Mouse (Mus musculus): ENCODE measurements around the gene Ifit3. TPM values are rescaled to one million over a fixed set of nuclear protein-coding genes. Genes with fewer than 3 reads are reported as not detected.
"Not testable (repeated sequence)": the region's sequence is repeated elsewhere in the genome, so short reads cannot be mapped to it uniquely, and the experiment has no call there.

The Ifit3 gene
- polyA plus RNA-seq, 1 experiment from 2014 or later: 29.7 TPM

DNA sequence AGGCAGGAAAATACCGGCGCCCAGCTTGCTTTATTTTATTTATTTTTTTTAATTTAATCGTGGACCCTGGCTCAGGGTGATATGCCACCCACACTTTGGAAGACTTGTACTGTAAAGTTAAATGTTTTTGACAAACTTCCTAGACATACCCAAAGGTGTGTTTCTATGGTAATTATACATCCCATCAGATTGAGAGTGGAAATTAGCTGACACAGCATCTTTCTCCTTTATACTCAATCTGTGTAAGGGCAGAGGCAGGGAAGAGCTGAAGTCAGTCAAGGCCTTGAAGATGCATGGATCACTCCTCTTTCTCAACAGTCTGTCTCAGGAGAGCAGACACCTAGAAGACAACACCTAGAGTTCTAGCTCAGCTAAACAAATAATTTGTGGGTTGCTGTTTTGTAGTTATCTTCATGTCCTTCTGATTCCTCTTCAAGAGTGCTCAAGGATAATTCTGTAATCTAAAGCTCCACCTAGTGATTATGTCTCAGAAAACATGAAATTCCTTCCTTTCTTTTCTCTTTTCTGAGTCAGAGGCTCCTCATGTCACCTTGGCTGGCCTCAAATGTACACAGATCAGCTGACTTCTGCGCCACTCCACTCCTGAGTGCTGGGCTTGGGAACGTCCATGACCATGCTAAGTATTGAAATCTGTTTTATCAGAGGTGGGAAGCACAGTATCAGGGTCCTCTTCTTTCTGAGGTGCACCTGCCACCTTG is 2.6 kb downstream of the Ifit3 start:
- POLR2A ChIA-PET: interaction anchor here (0.6 kb wide), 1 partner anchor 424 kb away, joined by 3 read pairs; no protein-coding TSS in a partner anchor
- H3K27me3 ChIP-seq; in situ Hi-C loops (cut with MboI; ENCODE audit: low pct_unique_long_range_greater_than_20kb); DNase-seq (ENCODE audit: low read depth, low spot score); ATAC-seq: not testable (repeated sequence)
- CTCF ChIA-PET: interaction anchor here (1.1 to 3.7 kb wide), 9 partner anchors 8 to 80 kb away, joined by 3 to 41 read pairs (median 4); partner anchors contain the start of genes Ifit2, Ifit3b and Lipa
- peak; percentile 38 for TF ChIP-seq CTCF (IDR thresholded peaks at IDR 0.05)

GRCm38 (mm10) chr19:34587898-34588692 is 4.8 kb downstream of the Ifit3 start:
- in situ Hi-C loops (cut with MboI; ENCODE audit: low pct_unique_long_range_greater_than_20kb); DNase-seq (ENCODE audit: low read depth, low spot score); ATAC-seq; H3K27me3 ChIP-seq: not testable (repeated sequence)
- ChIA-PET CTCF (interaction anchor here (1.2 to 1.4 kb wide), 2 partner anchors 8 to 48 kb away, joined by 3 to 6 read pairs; no protein-coding TSS in a partner anchor), POLR2A (interaction anchor here (0.6 kb wide), 1 partner anchor 18 kb away, joined by 3 read pairs; no protein-coding TSS in a partner anchor)

GRCm38 (mm10) chr19:34588959-34589358 is 5.6 kb downstream of the Ifit3 start:
- POLR2A ChIA-PET: no interaction called here
- DNase-seq (ENCODE audit: low read depth, low spot score): no peak

DNA sequence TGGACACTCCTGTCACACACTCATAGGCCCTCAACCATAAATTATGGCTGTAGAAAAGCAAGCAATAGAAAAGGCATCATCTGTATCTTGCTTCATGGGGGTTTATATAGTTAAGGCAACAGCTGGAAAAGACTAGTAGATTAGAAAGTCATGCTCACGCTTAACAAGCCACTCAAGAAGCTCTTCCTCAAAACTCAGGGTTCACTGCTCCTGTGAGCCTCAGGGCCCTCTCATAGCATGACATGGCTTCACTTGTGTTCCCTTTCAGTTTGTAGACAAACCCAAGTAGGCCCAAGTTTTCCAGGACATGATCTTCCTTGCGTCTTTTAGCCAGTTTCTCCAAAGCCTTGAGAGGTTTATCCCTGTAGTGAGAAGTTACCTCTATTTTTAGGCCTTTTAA is 10.1 kb downstream of the Ifit3 start:
- TF ChIP-seq CTCF (IDR thresholded peaks at IDR 0.05): no peak
- ChIA-PET CTCF (interaction anchor here (1.4 to 1.7 kb wide), 2 partner anchors 8 to 43 kb away, joined by 4 read pairs; partner anchors contain the start of gene Ifit2), POLR2A (no interaction called here)
- no peak for DNase-seq (ENCODE audit: low read depth, low spot score)
- H3K27me3 ChIP-seq: no peaks in the 10 kb centered on the region
- in situ Hi-C loops (cut with MboI; ENCODE audit: low pct_unique_long_range_greater_than_20kb): no loop called here
- ATAC-seq: no peak

More at GRCm38 (mm10) chr19:34588959-34589358, 5.6 kb downstream of the Ifit3 start:
- no peak for ATAC-seq
- TF ChIP-seq CTCF (IDR thresholded peaks at IDR 0.05): no peak
- CTCF ChIA-PET: interaction anchor here (1.2 to 1.4 kb wide), 2 partner anchors 9 to 47 kb away, joined by 3 to 6 read pairs; no protein-coding TSS in a partner anchor
- no peaks in the 10 kb centered on the region for H3K27me3 ChIP-seq
- in situ Hi-C loops (cut with MboI; ENCODE audit: low pct_unique_long_range_greater_than_20kb): no loop called here

DNA sequence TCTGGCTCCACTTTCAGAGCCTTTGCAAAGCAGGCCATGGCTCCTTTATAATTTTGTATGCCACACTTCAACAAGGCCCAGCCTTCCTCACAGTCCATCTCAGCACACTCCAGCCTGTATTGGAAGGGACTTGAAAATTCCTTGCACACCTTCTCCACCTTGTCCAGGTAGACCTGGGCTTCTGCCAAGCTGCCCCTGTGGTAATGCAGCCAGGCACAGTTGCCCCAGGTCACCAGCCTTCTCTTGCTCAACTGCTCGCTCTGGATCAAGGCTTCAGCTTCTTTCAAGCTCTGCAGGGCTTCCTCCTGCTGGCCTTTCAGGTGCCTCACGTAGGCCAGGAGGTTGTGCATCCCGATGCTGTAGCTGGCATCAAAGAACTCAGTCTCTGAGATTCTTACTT is 11.2 kb downstream of the Ifit3 start:
- ATAC-seq; POLR2A ChIA-PET; H3K27me3 ChIP-seq; DNase-seq (ENCODE audit: low read depth, low spot score); in situ Hi-C loops (cut with MboI; ENCODE audit: low pct_unique_long_range_greater_than_20kb): not testable (repeated sequence)
- CTCF ChIA-PET: interaction anchor here (1.4 to 1.7 kb wide), 2 partner anchors 9 to 44 kb away, joined by 4 read pairs; partner anchors contain the start of gene Ifit2

- TF ChIP-seq CTCF (IDR thresholded peaks at IDR 0.05): no peak
- DNase-seq (ENCODE audit: low read depth, low spot score): no peak
- ATAC-seq: no peak
- ChIA-PET POLR2A (no interaction called here), CTCF (interaction anchor here (1.0 to 1.9 kb wide), 2 partner anchors 40 to 46 kb away, joined by 3 to 4 read pairs; partner anchors contain the start of gene Ifit2)
- in situ Hi-C loops (cut with MboI; ENCODE audit: low pct_unique_long_range_greater_than_20kb): no loop called here
- no peaks in the 10 kb centered on the region for H3K27me3 ChIP-seq
Observed at GRCm38 (mm10) chr19:34596811-34597210, 13.5 kb downstream of the Ifit3 start.

DNA sequence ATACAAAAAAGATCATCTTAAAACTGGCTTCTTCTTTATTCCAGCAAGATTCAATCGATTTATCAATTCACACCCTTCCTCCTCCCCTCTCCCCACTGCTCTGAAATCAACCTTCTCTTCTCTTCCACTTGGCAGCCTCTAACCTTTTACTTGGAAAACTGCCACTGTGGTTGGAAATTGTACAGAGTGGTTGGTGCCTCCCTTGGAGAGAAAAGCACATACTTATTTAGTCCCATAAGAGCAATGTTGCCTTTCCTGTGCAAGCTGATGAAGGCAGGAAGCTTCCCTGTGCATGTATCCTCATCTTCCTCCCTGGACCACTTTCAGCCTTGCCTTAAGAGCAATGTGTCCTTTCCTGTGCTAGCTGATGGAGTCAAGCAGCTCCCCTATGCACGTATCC is 15.0 kb downstream of the Ifit3 start:
- DNase-seq (ENCODE audit: low read depth, low spot score) (peak; percentile 22), ATAC-seq (peak; percentile 17)
- in situ Hi-C loops (cut with MboI; ENCODE audit: low pct_unique_long_range_greater_than_20kb): no loop called here
- TF ChIP-seq CTCF (IDR thresholded peaks at IDR 0.05): no peak
- no peaks in the 10 kb centered on the region for H3K27me3 ChIP-seq
- ChIA-PET CTCF (interaction anchor here (1.7 kb wide), 1 partner anchor 11 kb away, joined by 6 read pairs; no protein-coding TSS in a partner anchor), POLR2A (no interaction called here)

DNA sequence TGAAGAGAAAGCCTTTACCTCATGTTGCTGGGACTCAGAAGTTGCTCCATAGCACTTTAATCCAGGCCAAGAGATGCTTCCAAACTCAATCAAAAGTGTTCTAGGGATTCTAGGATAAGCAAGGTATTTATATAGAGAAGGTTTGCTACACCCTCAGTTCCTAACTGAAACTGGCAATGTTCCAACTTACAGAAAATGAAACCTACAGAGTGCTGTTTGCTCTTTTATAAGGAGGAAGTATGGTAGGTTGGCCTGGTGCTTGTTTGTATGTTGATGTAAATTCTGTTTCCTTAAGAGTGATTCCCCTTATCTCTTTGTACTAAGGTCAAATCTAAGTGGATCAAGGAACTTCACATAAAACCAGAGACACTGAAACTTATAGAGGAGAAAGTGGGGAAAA is 15.9 kb downstream of the Ifit3 start:
- in situ Hi-C loops (cut with MboI; ENCODE audit: low pct_unique_long_range_greater_than_20kb); H3K27me3 ChIP-seq; ATAC-seq; DNase-seq (ENCODE audit: low read depth, low spot score); POLR2A ChIA-PET: not testable (repeated sequence)
- CTCF ChIA-PET: interaction anchor here (1.7 kb wide), 1 partner anchor 11 kb away, joined by 6 read pairs; no protein-coding TSS in a partner anchor

- DNase-seq (ENCODE audit: low read depth, low spot score); in situ Hi-C loops (cut with MboI; ENCODE audit: low pct_unique_long_range_greater_than_20kb); ATAC-seq; POLR2A ChIA-PET; CTCF ChIA-PET; H3K27me3 ChIP-seq: not testable (repeated sequence)
Observed at GRCm38 (mm10) chr19:34601888-34602287, 18.6 kb downstream of the Ifit3 start, which contains the start of gene Ifit1bl1. TSS of gene Ifit1bl1 (minus strand) at chr19:34601956.

DNA sequence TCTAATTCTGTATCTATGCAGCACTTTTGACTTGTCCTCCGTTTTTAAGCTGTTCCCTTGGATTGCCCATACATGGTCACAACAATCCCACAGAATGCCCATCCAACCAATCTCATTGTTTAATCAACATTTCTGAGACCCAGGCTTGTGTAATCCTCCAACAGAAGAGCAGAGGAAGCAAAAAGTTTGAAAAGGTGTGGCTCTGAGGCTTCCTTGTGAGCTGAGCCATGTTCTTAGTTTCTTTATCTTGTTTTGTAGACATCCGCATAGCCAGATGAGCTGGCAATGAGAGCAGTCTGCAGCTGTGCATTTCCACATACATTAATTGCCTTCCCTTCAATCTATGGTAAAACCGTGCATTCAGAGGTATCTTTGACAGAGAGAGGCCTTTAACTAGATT is 22.1 kb downstream of the Ifit3 start:
- CTCF ChIA-PET: interaction anchor here (1.3 to 1.7 kb wide), 2 partner anchors 15 to 54 kb away, joined by 4 to 5 read pairs; partner anchors contain the start of gene Ifit2
- POLR2A ChIA-PET: no interaction called here
- H3K27me3 ChIP-seq: no peaks in the 10 kb centered on the region
- ATAC-seq: no peak
- in situ Hi-C loops (cut with MboI; ENCODE audit: low pct_unique_long_range_greater_than_20kb): no loop called here
- no peak for DNase-seq (ENCODE audit: low read depth, low spot score)
- no peak for TF ChIP-seq CTCF (IDR thresholded peaks at IDR 0.05)

DNA sequence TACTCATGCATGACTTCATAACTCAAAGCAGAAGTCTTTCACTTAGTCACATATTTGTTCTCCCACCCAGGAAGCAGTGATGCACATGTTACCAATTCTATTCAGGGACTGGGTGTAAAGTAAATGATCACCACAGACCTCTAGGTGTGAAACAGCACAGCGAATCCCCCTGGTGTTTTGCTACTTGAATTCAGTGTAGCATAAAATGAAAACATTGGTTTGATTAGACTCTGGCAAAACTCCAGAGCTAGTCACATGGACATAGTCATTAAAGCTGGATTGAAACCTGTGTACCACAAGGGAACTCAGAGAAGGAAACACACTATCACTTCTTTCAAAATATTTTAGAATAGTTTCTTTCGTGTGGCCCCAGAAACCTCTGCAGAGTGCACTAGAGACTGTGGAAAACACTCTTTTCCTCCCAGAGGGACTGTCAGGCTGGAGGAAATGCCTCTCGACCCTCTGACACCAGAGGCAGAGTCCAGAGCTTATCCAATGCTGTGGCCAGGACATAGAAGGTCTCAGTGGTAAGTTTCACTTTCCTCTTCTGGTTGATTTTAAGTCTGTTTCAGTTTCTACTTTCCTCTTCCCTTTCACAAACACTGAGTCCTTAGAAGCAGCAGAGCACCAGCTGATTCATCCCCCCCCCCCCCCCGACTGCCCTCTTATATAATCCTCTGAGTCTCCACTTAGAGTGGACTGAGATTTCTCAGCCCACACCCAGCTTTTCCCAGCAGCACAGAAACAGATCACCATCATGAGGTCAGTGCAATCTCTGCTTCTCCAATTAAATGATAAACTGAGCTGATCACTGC is 24.1 kb downstream of the Ifit3 start, which contains the start of gene Ifit3b:
Gene Ifit3b, plus strand, starts transcription at position 734 of the 815 bp plus-strand sequence.
- POLR2A ChIA-PET; in situ Hi-C loops (cut with MboI; ENCODE audit: low pct_unique_long_range_greater_than_20kb); H3K27me3 ChIP-seq: not testable (repeated sequence)
- CTCF ChIA-PET: interaction anchor here (2.7 kb wide), 1 partner anchor 22 kb away, joined by 12 read pairs; no protein-coding TSS in a partner anchor
- DNase-seq (ENCODE audit: low read depth, low spot score) (peak; percentile 51), ATAC-seq (peak; percentile 89)

DNA sequence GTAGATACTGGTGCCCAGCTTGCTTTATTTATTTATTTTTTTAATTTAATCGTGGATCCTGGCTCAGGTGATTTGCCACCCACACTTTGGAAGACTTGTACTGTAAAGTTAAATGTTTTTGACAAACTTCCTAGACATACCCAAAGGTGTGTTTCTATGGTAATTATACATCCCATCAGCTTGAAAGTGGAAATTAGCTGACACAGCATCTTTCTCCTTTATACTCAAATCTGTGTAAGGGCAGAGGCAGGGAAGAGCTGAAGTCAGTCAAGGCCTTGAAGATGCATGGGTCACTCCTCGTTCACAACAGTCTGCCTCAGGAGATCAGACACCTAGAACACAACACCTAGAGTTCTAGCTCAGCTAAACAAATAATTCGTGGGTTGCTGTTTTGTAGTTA is 26.8 kb downstream of the Ifit3 start:
- H3K27me3 ChIP-seq; DNase-seq (ENCODE audit: low read depth, low spot score); POLR2A ChIA-PET; in situ Hi-C loops (cut with MboI; ENCODE audit: low pct_unique_long_range_greater_than_20kb); ATAC-seq: not testable (repeated sequence)
- CTCF ChIA-PET: interaction anchor here (1.1 to 2.9 kb wide), 5 partner anchors 9 to 61 kb away, joined by 4 to 19 read pairs (median 6); partner anchors contain the start of gene Ifit2

- CTCF ChIA-PET; ATAC-seq; H3K27me3 ChIP-seq; POLR2A ChIA-PET; in situ Hi-C loops (cut with MboI; ENCODE audit: low pct_unique_long_range_greater_than_20kb); DNase-seq (ENCODE audit: low read depth, low spot score): not testable (repeated sequence)
Observed at GRCm38 (mm10) chr19:34612243-34613001, 29.1 kb downstream of the Ifit3 start.
